Mouse (Mus musculus) cerebellum, postnatal 36 days (tissue): ENCODE results near the gene Nup155.
"Not testable (repeated sequence)": the region's sequence is repeated elsewhere in the genome, so short reads cannot be mapped to it uniquely, and the experiment has no call there.

Experiments used
- DNase-seq, 2 experiments: peaks; one replicate each; pipeline ENCODE4 v3.0.0; 2021 to 2022; ENCODE audit warnings: mixed read lengths in 2 of 2

The Nup155 gene

GRCm38 (mm10) chr15:8108966-8109743, at the start of gene Nup155:
Gene Nup155 (plus strand): TSS chr15:8109273.
- DNase-seq, result peak; percentile 91 to 93

- DNase-seq, result no peak
Observed at GRCm38 (mm10) chr15:8065221-8065620, 43.9 kb upstream of the Nup155 start.

GRCm38 (mm10) chr15:8073159-8073558, 35.9 kb upstream of the Nup155 start:
- not testable (repeated sequence) for DNase-seq

GRCm38 (mm10) chr15:8082139-8082538, 26.9 kb upstream of the Nup155 start:
- DNase-seq, result no peak

GRCm38 (mm10) chr15:8087293-8087692, 21.8 kb upstream of the Nup155 start:
- no peak for DNase-seq

- no peak for DNase-seq
Observed at GRCm38 (mm10) chr15:8088715-8089114, 20.4 kb upstream of the Nup155 start.

GRCm38 (mm10) chr15:8090685-8091084, 18.4 kb upstream of the Nup155 start:
- DNase-seq, result no peak

GRCm38 (mm10) chr15:8092668-8093067, 16.4 kb upstream of the Nup155 start:
- DNase-seq, result not testable (repeated sequence)

GRCm38 (mm10) chr15:8097853-8098252, 11.2 kb upstream of the Nup155 start:
- DNase-seq, result peak; percentile 43 to 46

- peak; percentile 99 for DNase-seq
Observed at GRCm38 (mm10) chr15:8098774-8099749, 10.0 kb upstream of the Nup155 start, which contains the start of gene Wdr70. Gene Wdr70 (minus strand): TSS chr15:8099209.

GRCm38 (mm10) chr15:8101975-8102542, 7.0 kb upstream of the Nup155 start:
- not testable (repeated sequence) for DNase-seq

GRCm38 (mm10) chr15:8108360-8108965, 610 bp upstream of the Nup155 start:
- DNase-seq, result no peak

- no peak for DNase-seq
Observed at GRCm38 (mm10) chr15:8109782-8110181, 709 bp downstream of the Nup155 start.

GRCm38 (mm10) chr15:8129281-8129680, 20.2 kb downstream of the Nup155 start:
- no peak for DNase-seq

GRCm38 (mm10) chr15:8131268-8131667, 22.2 kb downstream of the Nup155 start:
- DNase-seq, result no peak

GRCm38 (mm10) chr15:8131761-8132160, 22.7 kb downstream of the Nup155 start:
- DNase-seq, result no peak

GRCm38 (mm10) chr15:8135606-8136005, 26.5 kb downstream of the Nup155 start:
- DNase-seq, result no peak

- no peak for DNase-seq
Observed at GRCm38 (mm10) chr15:8161841-8162240, 52.8 kb downstream of the Nup155 start.

GRCm38 (mm10) chr15:8168591-8169265, 59.7 kb downstream of the Nup155 start, which contains the start of gene Cplane1:
Gene Cplane1 (plus strand): TSS chr15:8169106.
- DNase-seq, result peak; percentile 91 to 97

GRCm38 (mm10) chr15:8169266-8169746, 60.2 kb downstream of the Nup155 start:
- DNase-seq, result no peak

GRCm38 (mm10) chr15:8189563-8189962, 80.5 kb downstream of the Nup155 start:
- DNase-seq, result no peak

GRCm38 (mm10) chr15:8190435-8190834, 81.4 kb downstream of the Nup155 start:
- DNase-seq, result no peak
